Mouse (Mus musculus): ENCODE measurements around the gene Fancl.

The Fancl gene

GRCm38 (mm10) chr11:26385971-26386370, at the start of gene Fancl:
Gene Fancl (plus strand): TSS chr11:26386135.
- no peak for DNase-seq (ENCODE audit: low read depth, low spot score)

GRCm38 (mm10) chr11:26336848-26337247, 49.1 kb upstream of the Fancl start:
- no peak for DNase-seq (ENCODE audit: low read depth, low spot score)

- DNase-seq (ENCODE audit: low read depth, low spot score) = peak; percentile 52
Measured at GRCm38 (mm10) chr11:26370176-26370575, 15.8 kb upstream of the Fancl start.

- DNase-seq (ENCODE audit: low read depth, low spot score) = peak; percentile 91
Measured at GRCm38 (mm10) chr11:26371980-26372379, 14.0 kb upstream of the Fancl start.

GRCm38 (mm10) chr11:26374132-26374531, 11.8 kb upstream of the Fancl start:
- no peak for DNase-seq (ENCODE audit: low read depth, low spot score)

- no peak for DNase-seq (ENCODE audit: low read depth, low spot score)
Measured at GRCm38 (mm10) chr11:26378074-26378473, 7.9 kb upstream of the Fancl start.

GRCm38 (mm10) chr11:26381499-26381898, 4.4 kb upstream of the Fancl start:
- DNase-seq (ENCODE audit: low read depth, low spot score) = no peak

GRCm38 (mm10) chr11:26386678-26387077, 743 bp downstream of the Fancl start:
- DNase-seq (ENCODE audit: low read depth, low spot score) = no peak

GRCm38 (mm10) chr11:26387087-26387611, 1.2 kb downstream of the Fancl start:
- peak; percentile 96 for DNase-seq (ENCODE audit: low read depth, low spot score)

GRCm38 (mm10) chr11:26395561-26395960, 9.6 kb downstream of the Fancl start:
- no peak for DNase-seq (ENCODE audit: low read depth, low spot score)

GRCm38 (mm10) chr11:26412972-26413371, 27.0 kb downstream of the Fancl start:
- DNase-seq (ENCODE audit: low read depth, low spot score) = no peak

GRCm38 (mm10) chr11:26421472-26421871, 35.5 kb downstream of the Fancl start:
- no peak for DNase-seq (ENCODE audit: low read depth, low spot score)

GRCm38 (mm10) chr11:26434229-26434628, 48.3 kb downstream of the Fancl start:
- no peak for DNase-seq (ENCODE audit: low read depth, low spot score)

GRCm38 (mm10) chr11:26437818-26438217, 51.9 kb downstream of the Fancl start:
- DNase-seq (ENCODE audit: low read depth, low spot score) = peak; percentile 13

GRCm38 (mm10) chr11:26441121-26441520, 55.2 kb downstream of the Fancl start:
- DNase-seq (ENCODE audit: low read depth, low spot score) = no peak

GRCm38 (mm10) chr11:26444374-26444773, 58.4 kb downstream of the Fancl start:
- no peak for DNase-seq (ENCODE audit: low read depth, low spot score)

- DNase-seq (ENCODE audit: low read depth, low spot score) = peak; percentile 57
Measured at GRCm38 (mm10) chr11:26449789-26450188, 63.9 kb downstream of the Fancl start.

- DNase-seq (ENCODE audit: low read depth, low spot score) = no peak
Measured at GRCm38 (mm10) chr11:26450636-26451035, 64.7 kb downstream of the Fancl start.

- no peak for DNase-seq (ENCODE audit: low read depth, low spot score)
Measured at GRCm38 (mm10) chr11:26451228-26451627, 65.3 kb downstream of the Fancl start.

- DNase-seq (ENCODE audit: low read depth, low spot score) = no peak
Measured at GRCm38 (mm10) chr11:26452693-26453092, 66.8 kb downstream of the Fancl start.

- no peak for DNase-seq (ENCODE audit: low read depth, low spot score)
Measured at GRCm38 (mm10) chr11:26454081-26454480, 68.1 kb downstream of the Fancl start.

- no peak for DNase-seq (ENCODE audit: low read depth, low spot score)
Measured at GRCm38 (mm10) chr11:26477037-26477739, 91.3 kb downstream of the Fancl start.

GRCm38 (mm10) chr11:26481691-26482242, 95.8 kb downstream of the Fancl start:
- no peak for DNase-seq (ENCODE audit: low read depth, low spot score)
